Mouse (Mus musculus) lung, adult 2 months (tissue): ENCODE data around the gene Fam131c. TPM values are rescaled to one million over a fixed set of nuclear protein-coding genes. Genes with fewer than 3 reads are reported as not detected.
A peak's percentile ranks its signal among the peaks of the same experiment; 100 is the strongest.

Experiments used
- DNase-seq: peaks from one replicate; pipeline ENCODE4 v3.0.0; 2022
- H3K4me1 ChIP-seq: fragments of 200-500 bp; 2 replicates; pipeline ENCODE4 v1.6.1; 2011; ENCODE audit warnings: low read length; ENCODE audit not compliant: control insufficient read depth, insufficient read depth
- H3K4me3 ChIP-seq: fragments of 200-500 bp; replicated peaks from 2 replicates; pipeline ENCODE3; 2011; ENCODE audit warnings: low read depth, mild to moderate bottlenecking, control low read depth, low read length; ENCODE audit errors: extremely low read depth
- CTCF ChIP-seq: fragments of 200-500 bp; IDR thresholded peaks from 2 replicates; pipeline ENCODE4 v1.5.1; 2011; ENCODE audit warnings: mild to moderate bottlenecking, low read length, control low read depth; ENCODE audit not compliant: insufficient read depth
- POLR2A ChIP-seq: fragments of 200-500 bp; IDR thresholded peaks from 2 replicates; pipeline ENCODE4 v1.6.1; 2011; ENCODE audit warnings: low read depth, mild to moderate bottlenecking, control low read depth, low read length, borderline replicate concordance; ENCODE audit errors: extremely low read depth
- WGBS: fragments of 180-500 bp; shearing (Covaris S2); methylation state at CpG from one replicate; pipeline ENCODE4 v1.1.7; 2018; 5-methylcytosine and 5-hydroxymethylcytosine counted together
- polyA plus RNA-seq: library from polyadenylated mRNA; depleted of rRNA; stranded (reverse); fragments of >200 nt; gene quantifications from 2 replicates; pipeline ENCODE4 v1.2.3, GENCODE M21; 2012; rRNA removed

Gene Fam131c
- 0.70 and 2.1 TPM in 2 replicates for polyA plus RNA-seq

DNA sequence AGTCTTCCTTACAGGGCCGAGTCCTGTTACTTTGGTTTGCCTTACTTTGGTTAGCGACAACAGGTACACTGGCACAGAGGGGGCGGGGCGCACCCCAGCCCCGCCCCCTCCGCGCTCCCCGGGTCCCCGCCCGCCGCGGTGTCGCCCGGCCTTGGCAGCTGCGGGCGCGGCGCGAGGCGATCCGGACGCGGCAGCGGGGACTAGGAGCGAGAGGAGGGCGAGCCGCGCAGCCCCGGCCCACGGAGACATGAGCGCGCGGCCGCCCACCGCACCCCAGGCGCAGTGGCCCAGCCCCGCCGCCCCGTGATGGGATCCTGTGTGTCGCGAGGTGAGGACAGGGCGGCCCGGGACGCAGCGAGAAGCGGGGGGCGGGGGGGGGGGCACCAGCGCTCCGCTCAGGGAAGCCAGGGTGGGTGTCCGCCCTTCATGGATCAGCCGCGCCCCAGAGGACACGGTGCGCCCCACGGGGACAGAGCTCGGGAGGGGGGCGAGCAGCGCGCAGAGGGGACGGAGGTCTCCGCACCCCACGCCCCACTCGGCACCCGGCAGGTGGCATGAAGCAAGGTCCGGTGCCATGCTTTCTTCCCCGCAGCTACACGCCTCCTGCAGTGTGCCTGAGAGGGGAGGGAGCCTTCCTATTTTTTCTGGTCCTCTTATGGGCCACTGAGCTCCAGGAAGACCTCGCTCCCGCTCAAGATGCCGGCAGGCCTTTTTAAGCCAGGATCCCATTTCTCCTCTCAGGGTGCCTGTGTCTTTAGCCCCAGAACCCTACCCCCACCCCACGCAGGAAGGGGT lies at the start of gene Fam131c:
TSS of gene Fam131c (plus strand) at position 224 of the 795 bp plus-strand sequence.
- TF ChIP-seq CTCF (no peak), POLR2A (no peak)
- peak within 1 kb of the TSS; percentile 23 for H3K4me3 ChIP-seq
- 2% methylated on average over 69 of the region's 71 CpGs for WGBS
- DNase-seq = peak; percentile 28
- H3K4me1 ChIP-seq = no peaks in the 10 kb centered on the region

GRCm38 (mm10) chr4:141322526-141322925 lies 45.5 kb upstream of the Fam131c start:
- peaks cover 6% of the 10 kb centered on the region for H3K4me1 ChIP-seq
- 71% methylated on average over 11 of the region's 11 CpGs for WGBS
- no peak overlapping the region for H3K4me3 ChIP-seq
- no peak for TF ChIP-seq POLR2A
- DNase-seq = no peak

DNA sequence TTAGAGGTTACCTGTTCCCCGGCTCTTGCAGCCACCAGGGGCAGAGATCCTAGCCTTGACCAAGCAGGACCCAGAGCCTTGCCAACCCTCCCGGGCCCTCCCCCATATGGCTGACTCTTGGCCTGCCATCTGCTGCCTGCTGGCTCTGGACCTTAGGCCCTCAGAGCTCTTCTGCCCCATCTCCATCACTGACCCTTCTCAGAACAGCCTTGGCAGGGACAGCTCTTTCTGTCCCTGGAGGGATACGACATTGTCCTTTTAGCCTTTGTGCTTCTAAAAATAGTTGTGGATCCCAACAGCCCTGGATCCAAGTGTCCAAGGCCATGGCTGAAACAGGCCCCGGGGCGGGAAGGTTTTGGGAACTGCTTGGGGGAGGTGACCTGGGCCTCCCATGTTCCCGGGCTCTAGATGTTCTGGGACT lies 43.2 kb upstream of the Fam131c start:
- TF ChIP-seq POLR2A (no peak), CTCF (no peak)
- H3K4me3 ChIP-seq = no peak overlapping the region
- 56% methylated on average over 6 of the region's 6 CpGs for WGBS
- no peak for DNase-seq
- peaks cover 6% of the 10 kb centered on the region for H3K4me1 ChIP-seq

GRCm38 (mm10) chr4:141325636-141326035 lies 42.4 kb upstream of the Fam131c start:
- peaks cover 6% of the 10 kb centered on the region for H3K4me1 ChIP-seq
- TF ChIP-seq POLR2A = no peak
- no peak for TF ChIP-seq CTCF
- 37% methylated on average over 15 of the region's 15 CpGs for WGBS
- DNase-seq = no peak
- H3K4me3 ChIP-seq = no peak overlapping the region

GRCm38 (mm10) chr4:141327075-141327474 lies 40.9 kb upstream of the Fam131c start:
- WGBS = 89% methylated on average over 4 of the region's 4 CpGs
- Histone ChIP-seq H3K4me1 (peaks cover 6% of the 10 kb centered on the region), H3K4me3 (no peak overlapping the region)
- no peak for TF ChIP-seq POLR2A
- TF ChIP-seq CTCF = no peak
- no peak for DNase-seq

GRCm38 (mm10) chr4:141328742-141329141 lies 39.3 kb upstream of the Fam131c start:
- WGBS = 87% methylated on average over 9 of the region's 9 CpGs
- H3K4me3 ChIP-seq = no peak overlapping the region
- TF ChIP-seq POLR2A (no peak), CTCF (no peak)
- peaks cover 6% of the 10 kb centered on the region for H3K4me1 ChIP-seq
- DNase-seq = no peak

DNA sequence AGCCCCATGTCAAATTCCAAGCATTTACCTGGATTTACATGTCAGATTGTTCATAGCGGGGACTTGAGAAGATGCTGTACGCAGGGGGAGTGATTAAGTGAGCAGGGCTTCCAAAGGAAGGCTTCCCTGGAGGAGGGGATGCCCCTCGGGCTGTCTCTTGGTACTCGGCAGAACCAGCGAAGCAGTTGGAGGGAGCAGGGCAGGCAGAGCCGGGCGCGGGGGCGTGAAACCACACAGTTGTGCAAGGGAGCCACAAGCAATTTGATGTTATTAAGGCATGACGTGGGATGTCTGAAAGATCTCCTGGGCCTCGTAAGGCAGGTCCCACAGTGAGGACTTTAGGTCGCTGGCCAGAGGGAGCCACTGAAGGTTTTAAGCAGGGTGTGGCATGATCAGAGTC lies 38.1 kb upstream of the Fam131c start:
- TF ChIP-seq CTCF = no peak
- no peak for TF ChIP-seq POLR2A
- Histone ChIP-seq H3K4me3 (no peak overlapping the region), H3K4me1 (peaks cover 3% of the 10 kb centered on the region)
- WGBS = 66% methylated on average over 12 of the region's 12 CpGs
- DNase-seq = no peak

DNA sequence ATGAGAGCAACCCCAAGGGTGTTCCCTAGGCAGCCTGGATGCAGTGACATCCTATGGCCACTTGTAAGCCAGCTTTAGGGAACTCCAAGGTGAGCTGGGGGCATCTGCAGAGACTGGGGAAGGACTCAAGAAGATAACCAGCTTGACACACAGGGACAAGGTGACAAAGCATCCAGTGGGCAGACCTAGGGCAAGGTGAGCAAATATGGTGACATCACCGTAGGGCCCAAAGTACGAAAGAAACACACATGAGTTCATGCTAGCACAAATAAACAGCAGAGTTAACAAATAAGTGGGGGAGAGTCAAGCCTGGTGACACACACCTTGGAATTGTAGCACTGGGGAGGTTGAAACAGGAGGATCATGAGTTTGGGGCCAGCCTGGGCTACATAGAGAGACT lies 36.6 kb upstream of the Fam131c start:
- Histone ChIP-seq H3K4me1 (no peaks in the 10 kb centered on the region), H3K4me3 (no peak overlapping the region)
- TF ChIP-seq CTCF (no peak), POLR2A (no peak)
- 87% methylated on average over 2 of the region's 2 CpGs for WGBS
- DNase-seq = no peak

DNA sequence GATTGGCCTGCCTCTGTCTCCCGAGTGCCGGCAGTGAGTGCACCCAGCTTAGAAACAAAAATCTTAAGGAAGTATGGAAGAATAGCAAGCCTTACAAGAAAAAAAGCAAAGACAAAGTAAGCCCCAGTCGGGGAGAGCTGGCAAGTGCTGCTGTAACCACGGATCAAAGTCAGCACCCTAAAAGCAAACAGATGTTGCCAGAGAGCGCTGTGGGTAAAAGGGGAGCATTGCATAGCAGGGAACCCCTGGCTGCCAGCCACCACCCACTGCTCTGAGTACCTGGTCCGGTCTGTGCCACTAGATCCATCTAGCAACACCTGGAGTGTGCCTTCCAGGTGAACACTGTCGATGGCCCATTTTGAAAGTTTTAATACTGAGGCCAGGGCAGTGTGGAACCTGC lies 35.8 kb upstream of the Fam131c start:
- no peaks in the 10 kb centered on the region for H3K4me1 ChIP-seq
- DNase-seq = no peak
- 67% methylated on average over 7 of the region's 7 CpGs for WGBS
- TF ChIP-seq POLR2A = no peak
- TF ChIP-seq CTCF = no peak
- no peak overlapping the region for H3K4me3 ChIP-seq

DNA sequence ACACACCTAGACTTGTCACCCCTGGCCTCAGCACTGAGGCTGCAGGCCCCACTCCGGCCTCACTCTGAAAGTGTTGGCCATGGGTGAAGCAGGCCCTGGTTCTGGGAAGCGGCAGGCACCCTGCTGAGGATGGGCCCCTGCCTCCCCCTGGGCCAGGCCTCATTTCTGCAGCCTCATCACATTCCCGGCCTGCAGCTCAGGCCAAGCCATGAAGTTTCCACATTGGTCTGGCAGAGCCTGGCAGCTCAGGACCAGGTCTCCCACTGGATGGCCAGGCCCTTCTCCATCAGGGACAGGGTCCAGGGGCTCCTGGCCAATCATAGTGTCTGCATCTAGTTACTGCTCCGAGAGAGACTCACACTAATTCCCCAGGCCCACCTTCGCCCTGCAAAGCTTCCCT lies 33.3 kb upstream of the Fam131c start:
- DNase-seq = no peak
- TF ChIP-seq POLR2A = no peak
- TF ChIP-seq CTCF = no peak
- 83% methylated on average over 5 of the region's 5 CpGs for WGBS
- H3K4me3 ChIP-seq = no peak overlapping the region
- H3K4me1 ChIP-seq = no peaks in the 10 kb centered on the region
